Comparison of ENCODE assay signal across 8 mouse cellular contexts in genomic region chr11:87578249-87578962, GRCm38 (mm10). TPM values are rescaled to one million over a fixed set of nuclear protein-coding genes. Genes with fewer than 3 reads are reported as not detected.
DNase-seq lines count a peak whose midpoint lies in the region; ATAC-seq lines count a peak whose summit lies in the region.

No protein-coding gene starts in this region.

- peak; percentile 39 for DNase-seq in T-cell, adult 2 months (ENCODE audit: low spot score)
- peak; percentile 90 to 95 for DNase-seq in cerebellum, postnatal 25 days
- DNase-seq in frontal cortex, postnatal 36 days (ENCODE audit: low spot score in 2 of 2), result peak; percentile 60 to 73
- peak; percentile 70 to 73 for DNase-seq in layer of hippocampus, postnatal 36 days
- peak; percentile 77 for DNase-seq in lung, postnatal 36 days
- peak; percentile 81 for DNase-seq in retina, postnatal 1 day
- peak; percentile 80 for DNase-seq in thymus, postnatal 4 days

- H3K4me3 ChIP-seq in hindbrain, embryonic 12.5 days, result peak overlapping the region; percentile 60

- peak overlapping the region; percentile 41; the same call in 1 of the 2 replicates for H3K27ac ChIP-seq in hindbrain, embryonic 12.5 days

- H3K4me2 ChIP-seq in hindbrain, embryonic 12.5 days (replicated peaks), result peak overlapping the region; percentile 97

- H3K27me3 ChIP-seq in hindbrain, embryonic 12.5 days, result peaks cover 14% of the 10 kb centered on the region; the same call in 1 of the 2 replicates

- no peaks in the 10 kb centered on the region for H3K36me3 ChIP-seq in hindbrain, embryonic 12.5 days

- ATAC-seq in hindbrain, embryonic 12.5 days (ENCODE audit: low FRiP score), result peak; percentile 78

- peak overlapping the region; percentile 79 for H3K9ac ChIP-seq in hindbrain, embryonic 12.5 days

- peaks cover 22% of the 10 kb centered on the region for H3K4me1 ChIP-seq in hindbrain, embryonic 12.5 days

- WGBS in hindbrain, embryonic 12.5 days, result under 1% methylated on average over 38 of the region's 40 CpGs

- no peaks in the 10 kb centered on the region for H3K9me3 ChIP-seq in hindbrain, embryonic 12.5 days (replicated peaks)

RNA-seq across cellular contexts. Expression of gene Sept4, which starts 9.7 kb away (rescaled TPM):
- polyA plus RNA-seq in hindbrain, embryonic 12.5 days (2016; fragmentation: Nextera tagmentation; extraction: Ambion mirVana), result 13.1 and 14.1 TPM in 2 replicates
- 100 to 1,000 TPM; 158 to 178 TPM for total RNA-seq in layer of hippocampus, postnatal 36 days (2021)

RNA-seq across cellular contexts. Expression of gene Gm11492, which starts 12.0 kb away (rescaled TPM):
- polyA plus RNA-seq in hindbrain, embryonic 12.5 days (2016; fragmentation: Nextera tagmentation; extraction: Ambion mirVana), result not detected in 2 replicates
- not detected for total RNA-seq in layer of hippocampus, postnatal 36 days (2021)

RNA-seq across cellular contexts. Expression of gene Mtmr4, which starts 13.6 kb away (rescaled TPM):
- 81.2 and 86.8 TPM in 2 replicates for polyA plus RNA-seq in hindbrain, embryonic 12.5 days (2016; fragmentation: Nextera tagmentation; extraction: Ambion mirVana)
- 100 to 1,000 TPM in 1 of 2 experiments, 10 to 100 TPM in 1; 91.8 to 109 TPM for total RNA-seq in layer of hippocampus, postnatal 36 days (2021)

RNA-seq across cellular contexts. Expression of gene Hsf5, which starts 38.6 kb away (rescaled TPM):
- polyA plus RNA-seq in hindbrain, embryonic 12.5 days (2016; fragmentation: Nextera tagmentation; extraction: Ambion mirVana), result 0.43 and 0.45 TPM in 2 replicates
- total RNA-seq in layer of hippocampus, postnatal 36 days (2021), result under 1 TPM; 0.22 to 0.78 TPM

Comparison
In these comparisons a context has a peak if more than half of its experiments do, and no peak if none do; other contexts are left out.
1. Peak in every context shown above with its lines: DNase-seq, ATAC-seq, H3K4me3 ChIP-seq and H3K27ac ChIP-seq.
2. DNase-seq: peak in every context shown above with its lines; median percentile 92 in cerebellum, postnatal 25 days; 81 in retina, postnatal 1 day; 80 in thymus, postnatal 4 days; 77 in lung, postnatal 36 days; 72 in layer of hippocampus, postnatal 36 days; 66 in frontal cortex, postnatal 36 days; 39 in T-cell, adult 2 months.